Mouse (Mus musculus): ENCODE data around the gene Mblac2. TPM values are rescaled to one million over a fixed set of nuclear protein-coding genes. Genes with fewer than 3 reads are reported as not detected.

Mblac2 gene
- total RNA-seq, 1 experiment from 2014 or later, result 6.7 TPM

DNA sequence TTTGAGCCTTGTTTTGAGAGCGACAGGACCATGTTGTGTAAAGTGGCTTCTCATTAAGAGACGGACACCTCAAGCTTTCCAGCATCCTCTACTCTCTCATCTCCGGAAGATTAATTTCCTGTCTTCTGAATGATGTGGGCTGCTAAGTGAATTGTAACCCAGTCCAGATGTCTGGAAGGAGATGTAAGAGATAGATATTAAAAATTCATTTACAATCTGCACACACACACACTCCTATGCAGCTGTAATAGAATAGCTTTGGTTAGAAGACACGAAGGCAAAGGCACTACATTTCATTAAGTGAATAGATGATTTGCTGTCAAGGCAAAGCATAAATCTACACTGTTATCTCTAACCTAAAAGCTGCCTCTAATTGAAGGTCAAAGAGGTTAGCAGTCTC is 18.0 kb downstream of the Mblac2 start:
- ATAC-seq (replicated peaks; ENCODE audit: low read depth, poor library complexity, severe bottlenecking), result no peak

DNA sequence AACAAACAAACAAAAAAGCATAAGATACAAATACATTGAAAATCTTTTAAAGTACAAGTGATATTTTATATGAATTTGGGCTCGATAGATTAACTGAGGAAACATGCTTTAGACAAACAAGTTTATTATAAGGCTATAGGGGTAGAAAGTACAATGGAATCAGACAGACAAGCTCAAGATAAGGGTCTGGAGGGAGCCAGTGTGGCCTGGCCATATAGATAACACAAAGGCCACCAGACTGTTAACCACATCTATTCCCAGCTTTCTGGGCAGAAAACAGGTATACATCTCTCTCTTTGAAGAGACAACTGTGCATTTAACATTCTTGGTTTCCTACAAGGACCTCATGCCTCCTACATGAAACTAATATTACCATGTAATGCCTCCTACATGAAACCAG is 19.2 kb downstream of the Mblac2 start:
- peak; percentile 45; the same call in 1 of the 2 replicates for ATAC-seq (replicated peaks; ENCODE audit: low read depth, poor library complexity, severe bottlenecking)

DNA sequence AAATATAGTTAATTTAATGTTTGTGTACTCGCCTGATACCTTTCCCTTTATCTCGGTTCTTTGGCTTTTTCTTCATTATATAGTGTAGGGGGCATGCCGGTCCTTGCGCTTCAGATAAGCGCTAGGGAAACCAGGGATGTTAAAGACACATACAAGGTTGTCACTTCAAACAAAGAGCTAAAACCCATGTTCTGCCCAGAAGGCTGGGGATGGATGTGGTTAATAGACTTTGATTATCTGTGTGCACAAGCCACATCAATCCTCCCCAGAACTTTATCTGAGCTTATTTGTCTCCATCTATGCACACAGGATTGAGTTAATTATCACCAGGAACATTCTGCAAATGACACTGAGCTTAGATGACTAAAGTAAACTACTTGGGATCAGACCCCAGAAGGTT is 25.5 kb downstream of the Mblac2 start:
- ATAC-seq (replicated peaks; ENCODE audit: low read depth, poor library complexity, severe bottlenecking), result no peak

DNA sequence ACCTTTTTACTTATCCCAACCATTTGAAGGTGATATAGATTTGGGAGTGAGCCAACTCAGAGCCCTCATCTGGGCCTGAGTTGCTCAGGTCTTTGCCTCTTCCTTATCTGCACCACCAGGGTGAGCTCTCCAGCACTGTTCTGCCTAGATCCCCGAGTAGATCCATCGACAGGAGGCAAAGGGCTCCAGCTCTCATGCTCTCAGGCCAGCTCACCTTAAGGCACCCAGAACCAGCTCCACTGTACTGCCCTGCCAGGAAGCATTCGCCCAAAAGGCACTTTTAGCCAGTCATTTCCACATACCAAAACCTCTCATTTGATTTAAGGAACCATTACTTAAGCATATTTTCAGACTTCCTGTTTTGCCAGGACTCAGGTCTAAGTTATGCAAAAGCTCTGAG is 29.8 kb downstream of the Mblac2 start:
- ATAC-seq (replicated peaks; ENCODE audit: low read depth, poor library complexity, severe bottlenecking), result peak; percentile 92

DNA sequence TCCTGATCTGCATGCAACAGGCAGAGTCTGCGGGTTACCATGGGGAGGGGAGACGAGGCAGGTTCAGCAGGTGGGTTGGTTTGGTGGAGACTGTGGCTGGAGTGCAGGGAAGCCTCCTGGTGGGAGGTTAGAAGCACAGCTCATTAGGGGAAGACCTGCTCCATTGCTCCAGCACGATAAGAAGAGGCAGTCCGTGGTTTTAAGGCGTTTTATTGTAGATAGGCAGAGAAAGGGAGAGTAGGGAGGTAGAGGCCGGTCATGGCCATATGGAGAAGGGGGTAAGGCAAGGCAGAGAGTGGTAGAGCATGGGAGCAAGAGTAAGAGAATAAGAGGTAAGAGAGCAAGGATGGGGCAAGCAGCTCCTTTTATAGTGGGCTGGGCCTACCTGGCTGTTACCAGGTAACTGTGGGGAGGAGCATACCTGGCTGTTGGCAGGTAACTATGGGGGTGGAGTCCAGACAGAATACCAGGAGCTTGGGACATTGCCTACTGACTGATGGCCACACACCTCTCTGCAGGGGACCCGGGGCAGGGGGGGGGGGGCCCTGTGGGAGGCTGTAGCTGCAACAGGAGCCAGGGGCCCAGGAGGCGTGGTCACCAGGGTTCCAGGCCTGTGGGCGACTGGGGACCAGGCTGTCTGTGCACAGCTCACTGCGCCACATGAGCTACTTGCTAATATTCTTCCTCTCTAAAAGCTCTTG is 32.4 kb downstream of the Mblac2 start:
- peak; percentile 41; the same call in 1 of the 2 replicates for ATAC-seq (replicated peaks; ENCODE audit: low read depth, poor library complexity, severe bottlenecking)

DNA sequence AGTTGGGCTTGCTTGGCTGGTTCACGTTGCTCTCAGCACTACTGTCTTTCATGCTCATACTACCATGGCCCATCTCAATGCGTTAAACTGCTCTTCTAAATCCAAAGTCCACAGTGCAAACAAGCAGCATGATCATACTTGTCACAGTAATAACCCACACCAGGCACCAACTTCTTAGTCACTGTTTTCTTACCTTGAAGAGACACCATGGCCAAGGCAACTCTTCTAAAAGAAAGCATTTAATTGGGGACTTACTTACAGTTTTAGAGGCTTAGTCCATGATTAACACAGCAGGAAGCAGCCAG is 32.9 kb downstream of the Mblac2 start:
- ATAC-seq (replicated peaks; ENCODE audit: low read depth, poor library complexity, severe bottlenecking), result no peak

DNA sequence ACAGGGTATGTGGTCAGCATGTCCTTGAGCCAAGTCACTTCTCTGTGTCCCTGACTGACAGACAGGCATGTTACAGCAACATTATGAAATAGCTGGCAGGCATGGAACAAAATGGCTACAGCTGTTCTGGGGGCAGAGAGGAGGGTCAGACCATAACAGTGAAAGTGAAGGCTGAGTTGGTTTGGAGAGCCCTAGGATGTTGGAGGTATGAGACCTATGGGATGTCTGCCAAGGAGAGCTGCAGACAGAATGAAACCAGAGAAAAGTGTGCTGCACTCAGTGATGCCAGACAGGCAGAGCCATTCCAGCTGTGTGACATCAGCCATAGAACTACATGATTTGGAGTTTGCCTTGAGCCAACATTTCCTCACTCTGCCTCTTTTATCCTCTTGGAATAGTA is 43.7 kb downstream of the Mblac2 start:
- no peak for ATAC-seq (replicated peaks; ENCODE audit: low read depth, poor library complexity, severe bottlenecking)

DNA sequence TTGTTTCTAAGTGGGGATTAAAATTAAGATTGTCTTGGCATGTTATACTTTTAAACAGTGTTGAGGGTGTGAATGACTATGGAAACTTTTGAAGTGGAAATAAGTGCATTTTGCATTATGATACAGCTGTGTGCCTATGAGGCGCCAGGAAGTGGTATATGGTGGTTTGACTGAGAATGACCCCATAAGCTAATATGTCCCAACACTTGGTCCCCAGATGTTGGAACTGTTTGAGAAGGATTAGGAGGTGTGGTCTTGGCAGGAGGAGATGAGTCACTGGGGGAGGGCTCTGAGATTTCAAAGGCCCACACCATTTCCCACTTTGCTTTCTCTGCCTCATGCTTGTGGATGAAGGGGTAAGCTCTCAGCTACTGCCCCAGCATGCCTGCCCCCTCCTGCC is 44.2 kb downstream of the Mblac2 start:
- ATAC-seq (replicated peaks; ENCODE audit: low read depth, poor library complexity, severe bottlenecking), result no peak

DNA sequence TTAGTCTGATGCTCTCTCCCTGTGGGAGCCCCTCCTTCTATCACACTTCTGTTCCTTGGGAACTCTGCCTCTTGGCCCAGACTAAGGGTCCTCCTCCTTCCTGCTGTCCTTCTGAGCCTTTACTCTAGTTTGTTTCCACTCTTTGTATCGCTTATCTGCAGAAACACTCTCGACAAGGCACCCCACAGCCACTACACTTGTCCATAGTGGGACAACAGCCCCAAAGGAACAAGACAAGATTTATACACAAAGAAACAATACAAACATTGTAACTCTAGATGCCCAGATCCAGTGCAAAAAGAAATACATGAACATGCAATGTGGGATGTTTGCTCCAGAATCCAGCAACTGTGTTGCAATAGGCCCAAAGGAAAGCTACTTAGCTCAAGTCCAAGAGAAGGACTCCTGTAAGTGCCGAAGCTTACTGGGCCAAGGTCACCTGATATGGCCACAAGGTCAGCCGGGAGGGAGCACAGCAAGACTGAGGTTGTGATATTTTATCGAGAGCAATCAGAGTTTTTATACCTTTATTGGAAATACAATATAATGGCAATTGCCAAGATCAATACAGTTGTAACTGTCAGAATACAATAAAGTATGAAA is 46.0 kb downstream of the Mblac2 start:
- no peak for ATAC-seq (replicated peaks; ENCODE audit: low read depth, poor library complexity, severe bottlenecking)

DNA sequence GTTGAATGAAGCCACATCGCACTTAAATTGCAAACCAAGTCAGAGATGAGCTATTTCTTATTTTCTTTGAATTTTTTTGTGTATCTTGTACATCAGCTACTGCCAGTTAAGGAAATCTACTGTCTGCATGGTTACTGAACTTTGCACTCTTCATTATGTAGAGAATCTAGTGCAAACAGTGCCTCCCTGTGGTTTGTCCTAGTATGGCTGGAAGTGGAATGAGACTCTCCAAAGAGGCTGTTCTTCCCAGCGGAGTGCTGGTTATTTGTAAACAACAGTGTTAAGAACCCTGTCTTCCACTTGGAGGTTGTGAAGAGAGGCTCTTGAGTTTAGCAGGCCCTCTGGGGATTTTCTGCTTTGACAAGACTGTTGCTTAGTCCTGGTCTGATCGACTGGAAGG is 49.2 kb downstream of the Mblac2 start:
- peak; percentile 78 for ATAC-seq (replicated peaks; ENCODE audit: low read depth, poor library complexity, severe bottlenecking)

DNA sequence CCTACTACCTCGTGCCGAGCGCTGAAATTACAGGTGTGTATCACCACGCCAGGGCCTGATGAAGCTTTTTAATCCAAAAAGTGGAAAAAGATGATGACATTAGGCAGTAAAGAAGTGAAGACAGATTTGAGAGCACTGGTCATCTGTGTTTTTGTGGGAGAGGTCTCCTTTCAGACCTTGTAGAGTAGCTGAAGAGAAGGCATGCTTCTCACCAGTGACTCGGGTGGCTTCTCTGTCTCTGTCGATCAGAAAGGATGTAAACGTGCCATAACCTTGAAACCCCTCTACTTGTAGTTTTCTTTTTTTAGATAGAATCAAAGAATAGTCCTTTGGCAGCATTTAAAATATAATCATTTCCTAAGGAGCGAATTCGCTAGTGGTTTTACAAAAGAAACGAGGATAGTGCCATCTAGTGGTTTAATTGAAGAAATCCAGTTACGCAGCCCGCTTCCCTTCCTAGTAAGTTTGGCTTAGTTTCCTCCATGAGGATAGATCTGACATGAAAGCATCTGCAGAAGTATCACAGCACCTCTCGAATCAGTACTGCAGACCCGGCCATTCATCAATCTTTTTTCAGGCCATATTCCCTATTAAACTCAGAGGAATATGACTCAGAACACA is 50.5 kb downstream of the Mblac2 start:
- peak; percentile 73 for ATAC-seq (replicated peaks; ENCODE audit: low read depth, poor library complexity, severe bottlenecking)

DNA sequence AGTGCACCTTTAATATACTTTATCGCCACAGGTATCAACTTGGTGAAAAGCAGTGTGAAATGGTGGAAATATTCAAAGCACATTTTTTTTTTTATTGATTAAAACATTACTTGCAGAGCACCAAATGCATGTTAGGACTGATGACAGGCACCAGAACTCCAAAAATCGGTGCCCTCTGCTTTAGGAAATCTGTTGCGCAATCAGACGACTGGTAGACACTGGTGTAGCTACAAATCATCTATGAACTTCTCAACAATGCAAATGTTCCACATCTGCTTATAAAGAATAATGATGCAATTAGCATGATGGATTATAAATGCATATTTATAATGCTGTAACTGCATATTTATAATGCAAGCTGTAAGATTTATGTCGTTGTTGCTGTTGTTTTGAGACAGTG is 53.0 kb downstream of the Mblac2 start:
- no peak for ATAC-seq (replicated peaks; ENCODE audit: low read depth, poor library complexity, severe bottlenecking)

DNA sequence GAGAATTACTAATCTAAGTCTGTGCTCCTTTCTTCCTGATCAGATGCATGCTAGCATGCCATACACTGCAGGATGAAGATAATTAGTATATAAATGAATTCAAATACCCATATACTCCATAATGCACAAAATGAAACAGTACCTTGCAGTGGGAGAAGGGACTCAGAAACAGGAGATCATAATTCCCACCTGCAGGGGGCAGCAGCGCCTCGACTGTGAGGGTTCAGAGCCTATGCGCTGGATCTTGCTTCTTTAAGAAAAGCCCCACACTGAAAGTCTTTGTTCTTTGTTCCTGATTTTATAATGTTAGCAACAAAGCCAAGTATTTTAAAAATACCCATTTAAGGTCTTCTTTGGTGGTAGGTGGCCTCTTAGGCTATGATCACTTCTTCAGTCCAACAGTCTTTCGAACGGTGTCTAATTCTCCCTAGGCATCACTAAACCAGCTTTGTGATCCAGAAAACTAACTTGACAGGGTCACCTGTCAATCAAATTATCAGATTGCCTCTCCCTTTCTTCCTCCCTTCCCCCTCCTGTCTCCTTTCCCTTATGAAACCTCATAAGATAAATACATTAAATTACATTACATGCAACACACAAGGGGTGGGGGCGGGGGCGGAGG is 56.0 kb downstream of the Mblac2 start:
- ATAC-seq (replicated peaks; ENCODE audit: low read depth, poor library complexity, severe bottlenecking), result peak; percentile 79; the same call in 1 of the 2 replicates

DNA sequence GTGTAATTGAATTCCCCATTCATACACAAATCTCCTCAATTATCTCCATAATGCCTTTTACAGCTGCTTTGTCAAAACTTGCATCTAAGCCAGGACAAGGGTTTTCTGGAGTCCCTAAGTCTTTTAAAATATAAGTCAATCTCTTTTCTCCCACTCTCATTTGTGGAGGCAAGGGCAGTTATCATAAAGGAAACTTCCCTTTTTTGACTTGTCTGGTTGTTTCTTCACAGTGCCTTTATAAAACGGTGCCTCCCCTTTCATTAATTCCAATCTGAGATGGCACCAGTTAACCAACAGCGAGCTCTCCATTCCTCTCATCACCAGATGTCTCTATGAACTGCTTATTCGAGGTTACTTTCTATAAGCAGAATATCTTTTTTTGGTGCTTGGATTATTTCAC is 65.1 kb downstream of the Mblac2 start:
- ATAC-seq (replicated peaks; ENCODE audit: low read depth, poor library complexity, severe bottlenecking), result 0 out of 2 replicates have a peak, but pooled peaks have one; percentile 32

DNA sequence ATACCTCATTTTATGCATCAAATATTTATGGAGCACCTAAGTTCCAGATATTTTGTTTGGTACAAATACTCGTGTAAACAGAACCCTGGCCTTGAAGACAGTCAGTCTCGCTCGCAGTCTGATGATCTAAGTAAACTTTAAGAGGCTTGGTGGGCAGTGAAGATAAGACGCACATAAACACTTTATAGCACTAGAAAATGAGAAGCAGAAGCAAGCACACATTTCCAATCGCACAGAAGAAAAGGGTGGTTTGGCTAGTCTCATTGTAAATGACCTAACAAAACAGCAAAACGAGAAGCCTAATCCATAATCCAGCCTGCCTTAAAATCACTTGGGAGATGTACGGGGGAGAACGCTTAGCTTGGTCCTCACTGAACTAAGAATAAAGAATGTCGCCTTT is 71.3 kb downstream of the Mblac2 start:
- ATAC-seq (replicated peaks; ENCODE audit: low read depth, poor library complexity, severe bottlenecking), result no peak

DNA sequence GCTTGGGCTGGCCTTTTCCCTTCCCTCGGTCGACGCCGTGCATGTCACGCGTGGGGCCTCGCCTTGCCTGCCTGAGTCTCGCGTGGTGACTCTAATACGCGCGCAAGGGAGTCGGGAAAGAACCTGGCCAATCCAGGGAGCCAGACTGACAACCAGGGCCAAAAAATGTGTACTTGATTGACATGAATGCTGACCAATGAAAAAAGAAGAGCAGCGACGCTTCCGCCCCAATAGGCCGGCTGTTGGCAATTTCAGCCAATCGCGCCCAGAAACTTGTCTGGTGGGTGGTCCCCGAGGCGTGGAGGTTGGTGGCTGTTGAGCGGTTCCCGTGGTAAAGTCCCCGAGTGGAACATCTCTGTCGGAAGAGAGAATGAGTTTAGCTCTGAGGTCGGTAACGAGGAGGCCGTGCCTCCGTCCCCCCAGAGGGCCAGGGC is 71.8 kb downstream of the Mblac2 start, which contains the start of gene Cetn3:
Gene Cetn3 (plus strand): TSS at position 107 of the 434 bp plus-strand sequence.
- peak; percentile 83 for ATAC-seq (replicated peaks; ENCODE audit: low read depth, poor library complexity, severe bottlenecking)

DNA sequence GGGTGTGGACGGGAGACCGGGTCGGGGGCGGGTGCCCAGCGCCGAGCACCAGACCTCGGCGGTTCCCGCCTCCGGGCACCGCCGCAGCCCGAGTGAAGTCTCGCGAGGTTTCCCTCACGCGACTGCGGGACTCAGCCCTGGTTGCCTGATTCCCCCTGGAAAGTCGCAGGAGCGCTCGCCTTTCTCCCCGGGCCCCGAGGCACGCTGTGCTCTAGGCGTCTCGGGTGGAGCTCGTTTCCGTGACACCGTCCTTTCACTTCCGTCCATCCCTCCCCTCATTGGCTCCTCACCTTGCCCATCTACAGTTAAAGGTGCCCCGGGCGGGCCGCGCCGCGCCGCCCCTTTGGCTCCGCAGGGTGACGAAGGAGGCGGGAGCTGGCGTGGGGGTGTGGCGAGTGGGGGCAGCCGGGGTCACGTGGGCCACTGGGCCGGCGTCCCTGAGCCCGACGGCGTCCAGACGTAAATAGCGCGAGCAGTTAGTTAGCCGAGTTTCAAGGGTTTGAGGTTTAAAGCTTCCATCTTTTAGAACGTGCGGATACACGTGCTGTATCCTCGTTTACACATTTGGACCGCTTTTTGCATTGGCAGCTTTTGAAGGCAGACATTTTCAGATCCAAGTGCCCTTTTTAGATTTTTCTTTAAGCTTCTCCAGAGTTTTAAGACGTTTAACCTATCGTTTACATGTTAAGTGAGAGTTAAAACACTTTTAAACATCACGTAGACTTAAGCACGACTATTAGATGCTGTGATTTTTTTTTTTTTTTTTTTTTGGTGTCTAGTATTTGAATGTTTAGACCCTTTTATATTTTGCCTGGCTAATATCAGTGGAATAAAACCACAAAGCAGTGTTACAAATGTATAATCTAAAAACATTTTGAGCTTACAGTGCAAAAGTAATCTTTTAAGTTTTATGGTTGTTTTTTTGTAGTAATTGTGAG is 72.5 kb downstream of the Mblac2 start:
- ATAC-seq (replicated peaks; ENCODE audit: low read depth, poor library complexity, severe bottlenecking), result peak; percentile 92

DNA sequence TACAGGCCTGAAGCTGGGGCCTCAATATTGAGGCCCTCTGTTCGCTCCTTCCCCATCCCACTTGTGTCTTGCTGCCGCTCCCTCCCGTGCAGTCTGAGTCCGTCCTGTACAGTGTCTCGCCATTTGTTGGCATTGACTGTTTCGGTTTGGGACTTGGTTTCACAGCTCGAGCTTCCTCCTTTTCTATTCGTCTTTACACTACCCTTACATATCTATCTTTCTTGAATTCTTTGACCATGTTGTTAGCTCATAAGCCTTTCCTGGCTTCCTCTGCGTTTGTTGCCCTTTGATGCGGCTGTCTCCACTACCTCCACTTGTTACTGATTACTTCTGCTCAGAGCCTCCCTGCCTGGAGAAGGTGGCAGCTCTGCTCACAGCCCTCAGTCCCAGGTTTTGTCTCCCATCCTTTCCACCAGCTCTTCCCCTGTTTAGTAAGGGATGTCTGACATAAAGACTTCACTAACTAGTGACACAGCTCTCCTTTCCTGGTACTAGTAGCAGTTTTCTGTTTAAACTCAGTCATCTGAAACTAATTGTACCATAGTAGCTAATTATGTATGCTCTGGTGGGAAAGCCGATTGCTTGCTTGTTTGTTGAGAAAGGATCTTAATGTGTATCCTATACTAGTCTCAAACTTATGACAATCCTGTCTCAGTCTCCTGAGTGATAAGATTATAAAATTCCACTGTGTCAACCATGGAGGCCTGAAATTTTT is 74.8 kb downstream of the Mblac2 start:
- no peak for ATAC-seq (replicated peaks; ENCODE audit: low read depth, poor library complexity, severe bottlenecking)

DNA sequence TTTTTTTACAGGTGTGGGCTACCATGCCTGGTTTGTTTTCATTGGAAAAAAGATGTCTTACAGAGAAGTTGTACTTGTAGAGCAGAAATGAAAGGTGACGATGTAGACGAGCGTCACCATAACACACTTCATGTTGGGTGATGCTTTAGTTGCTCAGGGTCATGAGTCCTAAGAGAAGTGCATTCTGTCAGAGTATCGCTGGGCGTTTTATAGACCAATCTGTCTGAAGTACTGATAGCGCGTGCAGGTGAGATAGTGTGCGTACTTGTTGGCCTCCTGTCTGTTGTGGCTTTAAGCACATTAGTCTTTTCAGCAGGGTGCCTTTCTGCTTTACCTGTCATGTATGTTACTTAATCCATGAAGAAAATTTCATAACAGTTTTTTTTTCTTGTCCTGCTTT is 79.0 kb downstream of the Mblac2 start:
- ATAC-seq (replicated peaks; ENCODE audit: low read depth, poor library complexity, severe bottlenecking), result no peak

Measured in common myeloid progenitor, adult 5-6 weeks (primary cell).